Mouse (Mus musculus): ENCODE results near the gene Ppan. TPM values are rescaled to one million over a fixed set of nuclear protein-coding genes. Genes with fewer than 3 reads are reported as not detected.

Ppan gene
- total RNA-seq, 2 experiments from 2014 or later: 32.6 to 38.2 TPM

Small RNA genes within 50 kb of the gene (microRNA-seq; reads per million reads assigned to microRNA genes)
- not detected for gene Mir7081

Other genes with a start within 250 kb of the Ppan start
- 100 to 1,000 TPM; 295 to 301 TPM for gene Ubl5, start 245.3 kb upstream of the Ppan start, total RNA-seq (2021)
- gene Fbxl12, start 243.4 kb upstream of the Ppan start, total RNA-seq (2021): 10 to 100 TPM; 16.8 to 24.5 TPM
- 10 to 100 TPM; 19.5 to 20.7 TPM for gene Pin1, start 236.1 kb upstream of the Ppan start, total RNA-seq (2021)
- gene Olfm2, start 141.8 kb upstream of the Ppan start, total RNA-seq (2021): 1 to 10 TPM; 3.3 to 6.4 TPM
- gene Col5a3, start 73.1 kb upstream of the Ppan start, total RNA-seq (2021): 100 to 1,000 TPM in 1 of 2 experiments, 10 to 100 TPM in 1; 99.1 to 106 TPM
- gene Rdh8, start 69.7 kb upstream of the Ppan start, total RNA-seq (2021): not detected
- 10 to 100 TPM; 17.1 to 28.0 TPM for gene A230050P20Rik, start 19.5 kb upstream of the Ppan start, total RNA-seq (2021)
- 1 to 10 TPM; 5.0 to 5.3 TPM for gene Angptl6, start 8.4 kb upstream of the Ppan start, total RNA-seq (2021)
- gene Eif3g, start 10.4 kb downstream of the Ppan start, total RNA-seq (2021): 100 to 1,000 TPM; 136 to 143 TPM
- gene Dnmt1, start 71.7 kb downstream of the Ppan start, total RNA-seq (2021): 10 to 100 TPM; 44.9 to 54.7 TPM
- 1 to 10 TPM; 7.4 to 9.7 TPM for gene S1pr2, start 88.6 kb downstream of the Ppan start, total RNA-seq (2021)
- gene Mrpl4, start 114.6 kb downstream of the Ppan start, total RNA-seq (2021): 100 to 1,000 TPM; 121 to 125 TPM
- 10 to 100 TPM; 10.8 to 12.4 TPM for gene Icam1, start 127.8 kb downstream of the Ppan start, total RNA-seq (2021)
- 1 to 10 TPM; 2.3 to 3.2 TPM for gene Icam4, start 141.2 kb downstream of the Ppan start, total RNA-seq (2021)
- under 1 TPM; 0.51 to 0.67 TPM for gene Icam5, start 143.9 kb downstream of the Ppan start, total RNA-seq (2021)
- gene Zglp1, start 178.9 kb downstream of the Ppan start, total RNA-seq (2021): not detected
- gene Gm49373, start 184.9 kb downstream of the Ppan start, total RNA-seq (2021): under 1 TPM; 0.45 to 0.51 TPM
- gene Fdx1l, start 185.4 kb downstream of the Ppan start, total RNA-seq (2021): 10 to 100 TPM; 32.5 to 38.6 TPM
- gene Gm38431, start 203.8 kb downstream of the Ppan start, total RNA-seq (2021): 1 to 10 TPM in 1 of 2 experiments, under 1 TPM in 1; 0.63 to 1.5 TPM
- gene Raver1, start 203.8 kb downstream of the Ppan start, total RNA-seq (2021): 10 to 100 TPM; 47.2 to 50.3 TPM
- 10 to 100 TPM; 12.5 to 18.6 TPM for gene Tyk2, start 243.1 kb downstream of the Ppan start, total RNA-seq (2021)

Data from adrenal gland, postnatal 10 days (tissue).